Mouse (Mus musculus) forebrain, embryonic 11.5 days (tissue): ENCODE results near the gene Chadl. TPM values are rescaled to one million over a fixed set of nuclear protein-coding genes. Genes with fewer than 3 reads are reported as not detected.

Source experiments
- ATAC-seq: fragments of 200-750 bp; cut with Nextera tagmentation; replicated peaks from 2 replicates; pipeline ENCODE4 v1.8.0; 2017; ENCODE audit warnings: moderate TSS enrichment; ENCODE audit not compliant: low FRiP score
- DNase-seq: peaks from one replicate; pipeline ENCODE4 v3.0.0-alpha.2; 2017; ENCODE audit warnings: low spot score
- H3K27ac ChIP-seq: fragments of 300-500 bp; sonication (generic); 2 replicates; pipeline ENCODE4 v1.5.1; 2014; ENCODE audit warnings: low read depth, low read length
- H3K27me3 ChIP-seq: fragments of 300-500 bp; sonication (generic); 2 replicates; pipeline ENCODE4 v1.6.1; 2014; ENCODE audit warnings: mild to moderate bottlenecking, low read length, mixed read lengths; ENCODE audit not compliant: control insufficient read depth, insufficient read depth
- H3K36me3 ChIP-seq: fragments of 300-500 bp; sonication (generic); 2 replicates; pipeline ENCODE4 v1.6.1; 2014; ENCODE audit warnings: mild to moderate bottlenecking, low read length, moderate library complexity, mixed read lengths; ENCODE audit not compliant: control insufficient read depth, insufficient read depth
- H3K4me1 ChIP-seq: fragments of 300-500 bp; sonication (generic); replicated peaks from 2 replicates; pipeline ENCODE4 v1.6.1; 2014; ENCODE audit warnings: low read length, mixed read lengths; ENCODE audit not compliant: control insufficient read depth, insufficient read depth
- H3K4me2 ChIP-seq: fragments of 300-500 bp; sonication (generic); 2 replicates; pipeline ENCODE4 v1.6.1; 2014; ENCODE audit warnings: low read depth, mild to moderate bottlenecking, low read length, moderate library complexity, mixed read lengths; ENCODE audit not compliant: severe bottlenecking
- H3K4me3 ChIP-seq: fragments of 300-500 bp; sonication (generic); 2 replicates; pipeline ENCODE4 v1.5.1; 2014; ENCODE audit warnings: low read depth, low read length
- H3K9ac ChIP-seq: fragments of 300-500 bp; sonication (generic); 2 replicates; pipeline ENCODE4 v1.6.1; 2014; ENCODE audit warnings: low read length
- H3K9me3 ChIP-seq: fragments of 300-500 bp; sonication (generic); 2 replicates; pipeline ENCODE4 v1.6.1; 2016; ENCODE audit warnings: low read length, mixed read lengths; ENCODE audit not compliant: control insufficient read depth
- WGBS: fragments of 180-500 bp; shearing (Covaris S2); extraction: QIAGEN DNeasy Blood & Tissue Kit; methylation state at CpG from one replicate; pipeline ENCODE4 v1.1.7; 2014; 5-methylcytosine and 5-hydroxymethylcytosine counted together
- polyA plus RNA-seq: library from polyadenylated mRNA; unstranded; fragments of >200 nt; fragmentation: Nextera tagmentation; extraction: Ambion mirVana; gene quantifications from 2 replicates; pipeline ENCODE4 v1.2.1, GENCODE M21; 2014

Gene Chadl
- polyA plus RNA-seq, 1 experiment from 2014 or later: 3.3 TPM

DNA sequence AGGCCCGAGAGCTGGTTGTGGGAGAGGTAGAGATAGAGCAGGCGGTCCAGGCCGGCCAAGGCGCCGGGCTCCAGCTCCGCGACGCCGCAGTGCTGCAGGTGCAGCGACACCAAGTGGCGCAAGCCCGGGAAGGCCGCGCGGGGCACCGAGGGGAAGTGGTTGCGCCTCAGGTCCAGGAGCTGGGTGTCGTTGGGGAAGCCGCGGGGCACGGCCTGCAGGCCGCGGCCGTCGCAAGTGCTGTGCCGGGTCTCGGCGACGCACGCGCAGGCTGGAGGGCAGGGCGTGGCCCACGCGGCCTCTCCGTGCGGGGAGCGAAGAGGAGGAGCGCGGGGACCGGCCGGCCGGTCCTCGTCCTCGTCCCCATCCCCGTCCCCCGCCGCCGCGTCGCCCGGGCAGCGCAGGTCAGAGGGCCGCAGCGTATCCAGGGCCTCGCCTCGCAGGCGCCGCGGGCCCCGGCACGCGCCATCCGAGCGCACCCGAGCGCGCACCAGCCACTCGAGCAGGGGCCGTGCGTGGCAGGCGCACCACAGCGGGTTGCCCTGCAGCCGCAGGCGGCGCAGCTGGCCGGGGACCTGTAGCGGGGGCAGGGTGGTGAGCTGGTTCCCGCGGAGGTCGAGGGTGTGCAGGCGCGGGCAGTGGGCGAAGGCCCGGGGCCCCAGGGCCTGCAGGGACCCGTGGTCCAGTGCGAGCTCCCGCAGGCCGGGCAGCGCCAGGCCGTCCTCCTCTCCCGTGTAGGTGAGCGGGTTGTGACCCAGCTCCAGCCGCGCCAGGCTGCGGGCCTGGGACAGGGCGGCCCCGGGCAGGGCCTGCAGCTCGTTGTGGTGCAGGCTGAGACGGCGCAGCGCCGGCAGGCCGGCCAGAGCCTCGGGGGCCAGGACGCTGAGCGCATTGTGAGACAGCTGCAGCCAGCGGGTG lies 2.9 kb downstream of the Chadl start:
- Histone ChIP-seq H3K27ac (no peak overlapping the region), H3K27me3 (peaks cover 35% of the 10 kb centered on the region)

GRCm38 (mm10) chr15:81693366-81693966 lies 3.6 kb downstream of the Chadl start:
- Histone ChIP-seq H3K27me3 (peaks cover 35% of the 10 kb centered on the region), H3K4me3 (peak overlapping the region; percentile 49), H3K9me3 (no peaks in the 10 kb centered on the region), H3K4me2 (peak overlapping the region; percentile 97), H3K4me1 (peaks cover 10% of the 10 kb centered on the region; the same call in 1 of the 2 replicates), H3K9ac (peak overlapping the region; percentile 72), H3K36me3 (no peaks in the 10 kb centered on the region), H3K27ac (no peak overlapping the region)
- WGBS: 3% methylated on average over 41 of the region's 41 CpGs
- ATAC-seq: no peak
- peak; percentile 61 for DNase-seq

More for the DNA sequence above, 2.9 kb downstream of the Chadl start:
- Histone ChIP-seq H3K4me2 (peak overlapping the region; percentile 97), H3K36me3 (no peaks in the 10 kb centered on the region), H3K9me3 (no peaks in the 10 kb centered on the region), H3K9ac (peak overlapping the region; percentile 72), H3K4me1 (peaks cover 10% of the 10 kb centered on the region; the same call in 1 of the 2 replicates), H3K4me3 (peak overlapping the region; percentile 49)
- DNase-seq: peak; percentile 93
- under 1% methylated on average over 105 of the region's 107 CpGs for WGBS
- peak; percentile 85 for ATAC-seq

DNA sequence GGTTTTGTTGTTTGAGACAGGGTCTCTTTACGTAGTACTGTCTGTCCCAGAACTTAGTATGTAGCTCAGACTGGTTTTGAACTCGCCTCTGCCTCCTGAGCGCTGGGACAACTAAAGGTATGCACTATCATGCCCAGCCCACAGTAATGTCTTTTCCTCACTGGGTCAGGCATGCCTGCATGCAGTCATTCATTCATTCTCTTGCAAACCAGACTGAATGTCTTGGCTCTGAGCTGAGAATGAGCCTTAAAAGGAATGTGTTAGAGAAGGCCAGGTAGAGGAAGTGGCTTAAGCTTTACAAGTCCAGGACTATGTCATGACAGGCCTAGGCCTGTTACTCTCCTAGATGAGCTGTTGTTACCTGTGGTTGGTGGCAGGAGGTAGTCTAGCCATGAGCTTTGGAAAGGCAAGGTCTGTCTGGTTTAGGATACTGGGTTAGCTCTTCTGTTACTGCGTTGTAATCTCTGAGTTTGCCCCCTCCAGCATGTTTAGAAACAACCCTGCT lies 16.7 kb downstream of the Chadl start:
- WGBS: 93% methylated on average over 4 of the region's 4 CpGs

DNA sequence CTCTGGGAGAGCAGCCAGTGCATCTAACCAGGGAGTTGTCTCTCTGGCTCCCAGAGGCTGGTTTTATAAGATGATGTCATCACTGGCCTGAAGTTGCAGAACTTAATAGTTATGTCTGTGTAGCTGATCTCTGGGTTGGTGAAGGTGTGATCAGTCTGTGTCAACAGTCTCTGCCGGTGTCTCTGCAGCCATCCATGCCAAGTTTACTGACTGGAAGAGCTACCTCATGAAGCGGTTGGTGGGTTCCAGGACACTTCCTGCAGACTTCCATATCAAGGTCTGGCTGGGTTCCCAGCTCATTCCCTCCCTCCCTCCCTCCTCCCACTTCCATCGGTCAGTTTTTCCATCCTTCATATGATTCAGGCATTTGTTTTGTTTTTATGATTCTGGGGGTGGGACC lies 20.4 kb downstream of the Chadl start:
- 93% methylated on average over 3 of the region's 3 CpGs for WGBS
- Histone ChIP-seq H3K4me3 (no peak overlapping the region), H3K27ac (no peak overlapping the region), H3K36me3 (no peaks in the 10 kb centered on the region), H3K9ac (no peak overlapping the region), H3K9me3 (no peaks in the 10 kb centered on the region), H3K27me3 (no peaks in the 10 kb centered on the region; the same call in 1 of the 2 replicates), H3K4me1 (no peaks in the 10 kb centered on the region), H3K4me2 (no peak overlapping the region)
- ATAC-seq (no peak), DNase-seq (no peak)

More for the DNA sequence above, 16.7 kb downstream of the Chadl start:
- ATAC-seq: no peak
- H3K4me1 ChIP-seq: no peaks in the 10 kb centered on the region
- no peaks in the 10 kb centered on the region; the same call in 1 of the 2 replicates for H3K27me3 ChIP-seq
- H3K27ac ChIP-seq: no peak overlapping the region
- no peak for DNase-seq
- no peaks in the 10 kb centered on the region; the same call in 1 of the 2 replicates for H3K36me3 ChIP-seq
- H3K4me3 ChIP-seq: no peak overlapping the region
- no peak overlapping the region for H3K9ac ChIP-seq
- H3K9me3 ChIP-seq: no peaks in the 10 kb centered on the region
- H3K4me2 ChIP-seq: no peak overlapping the region

DNA sequence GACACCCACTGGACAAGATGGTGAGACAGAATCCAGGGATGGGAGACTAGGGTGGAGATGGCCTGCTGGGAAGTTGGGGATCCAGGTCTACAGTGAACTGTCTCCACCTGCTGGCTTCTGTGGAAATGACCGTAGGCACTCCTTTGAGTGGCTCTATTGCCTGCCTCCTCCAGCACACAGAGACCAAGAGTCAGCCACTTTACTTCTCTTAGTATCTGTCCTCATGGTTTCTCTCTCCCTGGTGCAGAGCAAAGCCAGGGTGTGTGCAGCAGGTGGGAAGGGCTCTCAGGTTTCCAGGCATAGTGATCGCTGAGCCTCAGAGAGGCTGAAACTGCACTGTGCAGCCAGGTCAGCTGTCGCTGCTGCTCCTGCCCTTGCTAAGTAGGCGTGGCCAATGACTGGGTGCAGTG lies 26.9 kb downstream of the Chadl start:
- no peak overlapping the region for H3K27ac ChIP-seq
- no peak for DNase-seq
- H3K9ac ChIP-seq: no peak overlapping the region
- H3K4me1 ChIP-seq: no peaks in the 10 kb centered on the region
- H3K27me3 ChIP-seq: no peaks in the 10 kb centered on the region
- H3K4me2 ChIP-seq: no peak overlapping the region
- H3K36me3 ChIP-seq: no peaks in the 10 kb centered on the region; the same call in 1 of the 2 replicates
- 90% methylated on average over 4 of the region's 4 CpGs for WGBS
- H3K4me3 ChIP-seq: no peak overlapping the region
- H3K9me3 ChIP-seq: no peaks in the 10 kb centered on the region
- no peak for ATAC-seq

- no peak overlapping the region for H3K9ac ChIP-seq
- no peaks in the 10 kb centered on the region for H3K27me3 ChIP-seq
- no peak for ATAC-seq
- WGBS: 91% methylated on average over 10 of the region's 10 CpGs
- no peak for DNase-seq
- H3K4me2 ChIP-seq: no peak overlapping the region
- no peak overlapping the region for H3K27ac ChIP-seq
- H3K4me1 ChIP-seq: peaks cover 4% of the 10 kb centered on the region; the same call in 1 of the 2 replicates
- no peak overlapping the region for H3K4me3 ChIP-seq
- no peaks in the 10 kb centered on the region for H3K9me3 ChIP-seq
- no peaks in the 10 kb centered on the region; the same call in 1 of the 2 replicates for H3K36me3 ChIP-seq
Observed at GRCm38 (mm10) chr15:81666957-81667356, 30.1 kb downstream of the Chadl start.

GRCm38 (mm10) chr15:81663697-81664561 lies 33.2 kb downstream of the Chadl start, which contains the start of gene L3mbtl2:
L3mbtl2 (plus strand) TSS chr15:81663889.
- H3K27me3 ChIP-seq: no peaks in the 10 kb centered on the region
- H3K4me2 ChIP-seq: peak within 1 kb of the TSS; percentile 81
- H3K9me3 ChIP-seq: no peaks in the 10 kb centered on the region
- whole genome bisulfite sequencing: 1% methylated on average over 55 of the region's 55 CpGs
- no peaks in the 10 kb centered on the region; the same call in 1 of the 2 replicates for H3K36me3 ChIP-seq
- DNase-seq (peak; percentile 96), ATAC-seq (peak; percentile 99)
- H3K4me3 ChIP-seq: peak within 1 kb of the TSS; percentile 80
- peak within 1 kb of the TSS; percentile 76 for H3K9ac ChIP-seq
- peaks cover 4% of the 10 kb centered on the region; the same call in 1 of the 2 replicates for H3K4me1 ChIP-seq
- peak within 1 kb of the TSS; percentile 37; the same call in 1 of the 2 replicates for H3K27ac ChIP-seq
